Mouse (Mus musculus): Measurements from ENCODE around the gene Zfp799. TPM values are rescaled to one million over a fixed set of nuclear protein-coding genes. Genes with fewer than 3 reads are reported as not detected.

Gene Zfp799
- polyA plus RNA-seq, 1 experiment from 2014 or later = 21.8 TPM

GRCm38 (mm10) chr17:32786944-32787343 lies 43.1 kb downstream of the Zfp799 start:
- Histone ChIP-seq H3K27me3 (no peaks in the 10 kb centered on the region), H3K36me3 (peaks cover 43% of the 10 kb centered on the region), H3K9me3 (no peaks in the 10 kb centered on the region), H3K9ac (replicated peaks) (peak overlapping the region; percentile 95; the same call in 1 of the 2 replicates), H3K4me1 (replicated peaks) (peaks cover 23% of the 10 kb centered on the region), H3K27ac (no peak overlapping the region), H3K4me3 (replicated peaks) (peak overlapping the region; percentile 91), H3K4me2 (peak overlapping the region; percentile 72)
- 79% methylated on average over 6 of the region's 6 CpGs for WGBS
- no peak for ATAC-seq (ENCODE audit: insufficient number of reproducible peaks, insufficient read depth, low FRiP score, low TSS enrichment, low read depth)

DNA sequence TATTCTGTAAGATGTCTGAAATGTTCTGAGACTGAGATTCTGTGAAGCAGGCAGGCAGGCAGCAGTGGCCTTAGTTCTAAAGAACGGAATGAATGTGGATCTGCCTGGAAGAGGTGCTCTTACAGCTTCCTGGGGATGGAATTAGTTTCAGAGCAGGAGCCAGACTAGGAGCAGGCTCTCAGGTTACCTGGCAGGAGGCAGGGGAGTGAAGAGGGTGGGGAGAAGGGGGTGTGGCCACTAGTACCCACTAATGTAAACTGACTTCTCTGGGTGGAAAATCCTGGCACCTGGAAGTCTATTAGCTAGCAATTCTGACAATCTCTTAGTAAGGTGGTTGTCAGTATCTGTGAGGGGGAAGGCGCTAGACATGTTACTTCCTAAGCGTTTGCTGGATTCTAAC lies 44.4 kb downstream of the Zfp799 start:
- H3K36me3 ChIP-seq = peaks cover 43% of the 10 kb centered on the region

GRCm38 (mm10) chr17:32777564-32777963 lies 52.5 kb downstream of the Zfp799 start:
- H3K36me3 ChIP-seq = peaks cover 79% of the 10 kb centered on the region
- no peak overlapping the region for H3K4me3 ChIP-seq (replicated peaks)
- H3K9ac ChIP-seq (replicated peaks) = no peak overlapping the region
- WGBS = 97% methylated on average over 3 of the region's 3 CpGs
- H3K4me2 ChIP-seq = no peak overlapping the region
- no peak for ATAC-seq (ENCODE audit: insufficient number of reproducible peaks, insufficient read depth, low FRiP score, low TSS enrichment, low read depth)
- H3K27ac ChIP-seq = no peak overlapping the region
- no peaks in the 10 kb centered on the region for H3K9me3 ChIP-seq
- no peaks in the 10 kb centered on the region for H3K4me1 ChIP-seq (replicated peaks)
- no peaks in the 10 kb centered on the region for H3K27me3 ChIP-seq

More for the DNA sequence above, 44.4 kb downstream of the Zfp799 start:
- no peak for ATAC-seq (ENCODE audit: insufficient number of reproducible peaks, insufficient read depth, low FRiP score, low TSS enrichment, low read depth)
- peaks cover 23% of the 10 kb centered on the region for H3K4me1 ChIP-seq (replicated peaks)
- H3K9ac ChIP-seq (replicated peaks) = no peak overlapping the region
- no peak overlapping the region for H3K4me3 ChIP-seq (replicated peaks)
- H3K27me3 ChIP-seq = no peaks in the 10 kb centered on the region
- no peak overlapping the region for H3K4me2 ChIP-seq
- H3K9me3 ChIP-seq = no peaks in the 10 kb centered on the region
- WGBS = 84% methylated on average over 3 of the region's 3 CpGs
- no peak overlapping the region for H3K27ac ChIP-seq

- no peaks in the 10 kb centered on the region for H3K4me1 ChIP-seq (replicated peaks)
- no peak overlapping the region for H3K27ac ChIP-seq
- H3K27me3 ChIP-seq = no peaks in the 10 kb centered on the region
- no peak for ATAC-seq (ENCODE audit: insufficient number of reproducible peaks, insufficient read depth, low FRiP score, low TSS enrichment, low read depth)
- peaks cover 95% of the 10 kb centered on the region for H3K36me3 ChIP-seq
- 94% methylated on average over 1 of the region's 1 CpGs for WGBS
- H3K9me3 ChIP-seq = peaks cover 14% of the 10 kb centered on the region
- no peak overlapping the region for H3K9ac ChIP-seq (replicated peaks)
- no peak overlapping the region for H3K4me3 ChIP-seq (replicated peaks)
- no peak overlapping the region for H3K4me2 ChIP-seq
These were observed 58.8 kb downstream of the Zfp799 start for GRCm38 (mm10) chr17:32771213-32771612.

GRCm38 (mm10) chr17:32766422-32766821 lies 63.6 kb downstream of the Zfp799 start:
- H3K4me2 ChIP-seq = no peak overlapping the region
- H3K36me3 ChIP-seq = peaks cover 74% of the 10 kb centered on the region
- H3K27me3 ChIP-seq = no peaks in the 10 kb centered on the region
- H3K9ac ChIP-seq (replicated peaks) = no peak overlapping the region
- 94% methylated on average over 2 of the region's 2 CpGs for WGBS
- no peak for ATAC-seq (ENCODE audit: insufficient number of reproducible peaks, insufficient read depth, low FRiP score, low TSS enrichment, low read depth)
- H3K27ac ChIP-seq = no peak overlapping the region
- H3K9me3 ChIP-seq = peaks cover 32% of the 10 kb centered on the region
- no peak overlapping the region for H3K4me3 ChIP-seq (replicated peaks)
- no peaks in the 10 kb centered on the region for H3K4me1 ChIP-seq (replicated peaks)

Other genes with a start within 250 kb of the Zfp799 start
- gene Cyp4f37, start 209.0 kb downstream of the Zfp799 start, polyA plus RNA-seq (2016; fragmentation: Nextera tagmentation; extraction: Ambion mirVana) = not detected in 2 replicates
- not detected in 2 replicates for gene Cyp4f40, start 171.4 kb downstream of the Zfp799 start, polyA plus RNA-seq (2016; fragmentation: Nextera tagmentation; extraction: Ambion mirVana)
- 0.23 and 0.70 TPM in 2 replicates for gene Cyp4f15, start 144.6 kb downstream of the Zfp799 start, polyA plus RNA-seq (2016; fragmentation: Nextera tagmentation; extraction: Ambion mirVana)
- 48.2 and 55.1 TPM in 2 replicates for gene Zfp871, start 42.0 kb downstream of the Zfp799 start, polyA plus RNA-seq (2016; fragmentation: Nextera tagmentation; extraction: Ambion mirVana)
- 5.0 and 5.6 TPM in 2 replicates for gene Zfp811, start 20.3 kb downstream of the Zfp799 start, polyA plus RNA-seq (2016; fragmentation: Nextera tagmentation; extraction: Ambion mirVana)
- 8.8 and 9.8 TPM in 2 replicates for gene Zfp870, start 61.4 kb upstream of the Zfp799 start, polyA plus RNA-seq (2016; fragmentation: Nextera tagmentation; extraction: Ambion mirVana)
- gene Cyp4f14, start 87.1 kb upstream of the Zfp799 start, polyA plus RNA-seq (2016; fragmentation: Nextera tagmentation; extraction: Ambion mirVana) = not detected in 2 replicates
- 6.6 and 8.5 TPM in 2 replicates for gene Cyp4f13, start 117.1 kb upstream of the Zfp799 start, polyA plus RNA-seq (2016; fragmentation: Nextera tagmentation; extraction: Ambion mirVana)
- gene Zfp472, start 135.6 kb upstream of the Zfp799 start, polyA plus RNA-seq (2016; fragmentation: Nextera tagmentation; extraction: Ambion mirVana) = 12.0 and 13.1 TPM in 2 replicates
- 15.2 and 16.1 TPM in 2 replicates for gene Zfp952, start 162.9 kb upstream of the Zfp799 start, polyA plus RNA-seq (2016; fragmentation: Nextera tagmentation; extraction: Ambion mirVana)
- 18.2 and 18.9 TPM in 2 replicates for gene Zfp763, start 203.1 kb upstream of the Zfp799 start, polyA plus RNA-seq (2016; fragmentation: Nextera tagmentation; extraction: Ambion mirVana)
- not detected in 2 replicates for gene 4921501E09Rik, start 237.8 kb upstream of the Zfp799 start, polyA plus RNA-seq (2016; fragmentation: Nextera tagmentation; extraction: Ambion mirVana)